In genomic region chr17:63836223-63836622, GRCm38 (mm10) we compare ENCODE assay signal across 21 mouse cellular contexts. TPM values are rescaled to one million over a fixed set of nuclear protein-coding genes. Genes with fewer than 3 reads are reported as not detected.
DNase-seq lines count a peak whose midpoint lies in the region; ATAC-seq lines count a peak whose summit lies in the region.
"Had no signal": no experiment of that assay in that cellular context is flagged by ENCODE, and none has a peak within 500 bp of the region (broad histone marks: within the 10 kb centered on the region; RNA-seq: fewer than 3 reads in every experiment).

No protein-coding gene starts in this region.

- H3K9ac ChIP-seq in forebrain, embryonic 13.5 days, result no peak overlapping the region
- no peak overlapping the region for H3K9ac ChIP-seq in forebrain, embryonic 12.5 days
- no peak overlapping the region for H3K9ac ChIP-seq in forebrain, embryonic 15.5 days (replicated peaks)
- no peak overlapping the region for H3K9ac ChIP-seq in forebrain, embryonic 11.5 days (ENCODE audit: low read length)
- H3K9ac ChIP-seq: embryonic facial prominence, embryonic 12.5 days had no signal

- no peak overlapping the region for H3K27ac ChIP-seq in forebrain, embryonic 13.5 days
- no peak overlapping the region for H3K27ac ChIP-seq in forebrain, embryonic 12.5 days
- H3K27ac ChIP-seq in forebrain, embryonic 15.5 days (replicated peaks), result peak overlapping the region; percentile 75; the same call in 1 of the 2 replicates
- no peak overlapping the region for H3K27ac ChIP-seq in forebrain, embryonic 11.5 days (ENCODE audit: low read depth, low read length)
- H3K27ac ChIP-seq: embryonic facial prominence, embryonic 10.5 days; embryonic facial prominence, embryonic 12.5 days had no signal

- H3K4me2 ChIP-seq in forebrain, embryonic 13.5 days, result no peak overlapping the region
- no peak overlapping the region for H3K4me2 ChIP-seq in forebrain, embryonic 12.5 days
- no peak overlapping the region for H3K4me2 ChIP-seq in forebrain, embryonic 15.5 days (replicated peaks)
- no peak overlapping the region for H3K4me2 ChIP-seq in forebrain, embryonic 11.5 days (ENCODE audit: low read depth, low read length, severe bottlenecking)
- H3K4me2 ChIP-seq: embryonic facial prominence, embryonic 12.5 days had no signal

- H3K4me3 ChIP-seq in forebrain, embryonic 13.5 days, result no peak overlapping the region
- H3K4me3 ChIP-seq in forebrain, embryonic 12.5 days (replicated peaks), result no peak overlapping the region
- no peak overlapping the region for H3K4me3 ChIP-seq in forebrain, embryonic 15.5 days
- no peak overlapping the region for H3K4me3 ChIP-seq in forebrain, embryonic 11.5 days (ENCODE audit: low read depth, low read length)
- H3K4me3 ChIP-seq: embryonic facial prominence, embryonic 10.5 days; embryonic facial prominence, embryonic 12.5 days had no signal

- no peaks in the 10 kb centered on the region for H3K4me1 ChIP-seq in forebrain, embryonic 13.5 days
- H3K4me1 ChIP-seq in forebrain, embryonic 12.5 days, result peaks cover 10% of the 10 kb centered on the region; the same call in 1 of the 2 replicates
- H3K4me1 ChIP-seq in forebrain, embryonic 15.5 days, result peaks cover 9% of the 10 kb centered on the region
- H3K4me1 ChIP-seq in forebrain, embryonic 11.5 days (replicated peaks; ENCODE audit: control insufficient read depth, insufficient read depth, low read length), result no peaks in the 10 kb centered on the region; the same call in 1 of the 2 replicates
- H3K4me1 ChIP-seq: embryonic facial prominence, embryonic 10.5 days; embryonic facial prominence, embryonic 12.5 days had no signal

- H3K27me3 ChIP-seq in forebrain, embryonic 13.5 days, result no peaks in the 10 kb centered on the region
- H3K27me3 ChIP-seq in forebrain, embryonic 12.5 days, result no peaks in the 10 kb centered on the region
- H3K27me3 ChIP-seq in forebrain, embryonic 15.5 days, result no peaks in the 10 kb centered on the region
- no peaks in the 10 kb centered on the region for H3K27me3 ChIP-seq in forebrain, embryonic 11.5 days (ENCODE audit: control insufficient read depth, insufficient read depth, low read length)
- H3K27me3 ChIP-seq: embryonic facial prominence, embryonic 12.5 days; Patski had no signal

- no peaks in the 10 kb centered on the region for H3K9me3 ChIP-seq in forebrain, embryonic 13.5 days (replicated peaks)
- no peaks in the 10 kb centered on the region for H3K9me3 ChIP-seq in forebrain, embryonic 12.5 days
- H3K9me3 ChIP-seq in forebrain, embryonic 15.5 days, result no peaks in the 10 kb centered on the region
- H3K9me3 ChIP-seq in forebrain, embryonic 11.5 days (ENCODE audit: control insufficient read depth, low read length), result no peaks in the 10 kb centered on the region; the same call in 1 of the 2 replicates
- H3K9me3 ChIP-seq: embryonic facial prominence, embryonic 12.5 days; G1E had no signal

- peak; percentile 42; the same call in 1 of the 2 replicates for ATAC-seq in forebrain, embryonic 13.5 days
- no peak for ATAC-seq in forebrain, embryonic 12.5 days (ENCODE audit: low FRiP score)
- no peak for ATAC-seq in forebrain, embryonic 15.5 days (replicated peaks)
- ATAC-seq in forebrain, embryonic 11.5 days (replicated peaks; ENCODE audit: low FRiP score), result no peak
- ATAC-seq: activated CD4-positive, CD25-positive, alpha-beta regulatory T cell, adult 4 months; CD4-positive, CD25-positive, alpha-beta regulatory T cell, adult 4 months; Patski had no signal

- H3K36me3 ChIP-seq in forebrain, embryonic 13.5 days (ENCODE audit: poor library complexity, severe bottlenecking), result no peaks in the 10 kb centered on the region
- no peaks in the 10 kb centered on the region for H3K36me3 ChIP-seq in forebrain, embryonic 12.5 days (replicated peaks)
- H3K36me3 ChIP-seq in forebrain, embryonic 15.5 days, result no peaks in the 10 kb centered on the region
- no peaks in the 10 kb centered on the region for H3K36me3 ChIP-seq in forebrain, embryonic 11.5 days (ENCODE audit: control insufficient read depth, insufficient read depth, low read length)
- H3K36me3 ChIP-seq: embryonic facial prominence, embryonic 10.5 days; embryonic facial prominence, embryonic 12.5 days; G1E had no signal

- no peak for DNase-seq in forebrain, embryonic 11.5 days (ENCODE audit: low spot score)
- no peak for DNase-seq in heart, adult 18-20 months
- DNase-seq: adrenal gland, adult 8-10 months; adrenal gland, postnatal 14 days; adrenal gland, postnatal 36 days; B cell, adult 2 months; cerebellum, adult 11-12 months; cerebellum, adult 2 months; cerebellum, adult 9-10 months; cerebellum, postnatal 10 days; cerebellum, postnatal 25 days had no signal

- 68% methylated on average over 2 of the region's 2 CpGs for WGBS in forebrain, embryonic 13.5 days
- 93% methylated on average over 2 of the region's 2 CpGs for WGBS in forebrain, embryonic 12.5 days
- WGBS in forebrain, embryonic 15.5 days, result 64% methylated on average over 2 of the region's 2 CpGs
- 90% methylated on average over 2 of the region's 2 CpGs for WGBS in forebrain, embryonic 11.5 days

RNA-seq across cellular contexts. Expression of gene Fer, which starts 26.6 kb away (rescaled TPM):
- polyA plus RNA-seq in forebrain, embryonic 13.5 days (2015; fragmentation: Nextera tagmentation; extraction: Ambion mirVana), result 30.0 and 33.9 TPM in 2 replicates
- polyA plus RNA-seq in forebrain, embryonic 12.5 days (2016; fragmentation: Nextera tagmentation; extraction: Ambion mirVana), result 34.6 and 37.7 TPM in 2 replicates
- polyA plus RNA-seq in forebrain, embryonic 15.5 days (2015; fragmentation: Nextera tagmentation; extraction: Ambion mirVana), result 33.2 and 33.7 TPM in 2 replicates
- polyA plus RNA-seq in forebrain, embryonic 11.5 days (2014; fragmentation: Nextera tagmentation; extraction: Ambion mirVana), result 36.3 and 40.3 TPM in 2 replicates
- total RNA-seq in heart, adult 18-20 months (2021), result 10 to 100 TPM; 16.1 to 17.9 TPM

RNA-seq across cellular contexts. Expression of gene A930002H24Rik, which starts 27.4 kb away (rescaled TPM):
- polyA plus RNA-seq in forebrain, embryonic 13.5 days (2015; fragmentation: Nextera tagmentation; extraction: Ambion mirVana), result 2.7 and 3.0 TPM in 2 replicates
- 1.7 and 2.2 TPM in 2 replicates for polyA plus RNA-seq in forebrain, embryonic 12.5 days (2016; fragmentation: Nextera tagmentation; extraction: Ambion mirVana)
- 2.0 and 2.9 TPM in 2 replicates for polyA plus RNA-seq in forebrain, embryonic 15.5 days (2015; fragmentation: Nextera tagmentation; extraction: Ambion mirVana)
- polyA plus RNA-seq in forebrain, embryonic 11.5 days (2014; fragmentation: Nextera tagmentation; extraction: Ambion mirVana), result 2.1 and 4.1 TPM in 2 replicates
- under 1 TPM in 1 of 2 experiments, not detected in 1; 0.62 TPM for total RNA-seq in heart, adult 18-20 months (2021)
- total RNA-seq: CH12.LX, G1E had no signal
- polyA plus RNA-seq: activated CD4-positive, CD25-positive, alpha-beta regulatory T cell, adult 4 months; CD4-positive, CD25-positive, alpha-beta regulatory T cell, adult 4 months had no signal
